Mouse (Mus musculus) embryo, embryonic 10.5 days (tissue): ENCODE measurements around the gene Mkln1.
A peak's percentile ranks its signal among the peaks of the same experiment; 100 is the strongest.

Source experiments
- DNase-seq: peaks from one replicate; pipeline ENCODE4 v3.0.0-alpha.2; 2015; ENCODE audit warnings: low spot score

The Mkln1 gene

DNA sequence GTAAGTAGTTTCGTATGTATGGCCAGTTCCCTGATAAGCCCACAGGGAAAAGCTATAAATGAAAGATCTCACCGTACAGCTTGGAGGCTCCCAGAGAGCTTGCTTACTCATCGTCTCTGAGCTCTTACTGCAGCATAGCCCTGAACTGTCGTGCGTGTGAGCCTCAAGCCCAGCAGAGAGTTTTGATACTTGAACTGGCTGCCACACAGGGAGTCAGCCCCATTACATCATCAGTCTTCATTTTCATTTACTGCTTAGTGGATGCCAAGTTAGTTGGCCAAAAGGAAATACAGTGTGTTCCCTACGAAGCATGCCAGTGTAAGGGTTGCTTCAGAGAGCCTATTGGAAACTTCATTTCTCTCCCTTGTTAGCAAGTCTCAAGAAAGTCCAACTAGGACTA lies 115.2 kb downstream of the Mkln1 start:
- DNase-seq = no peak

- DNase-seq = no peak
These were observed 119.3 kb downstream of the Mkln1 start for GRCm38 (mm10) chr6:31517681-31518337.

DNA sequence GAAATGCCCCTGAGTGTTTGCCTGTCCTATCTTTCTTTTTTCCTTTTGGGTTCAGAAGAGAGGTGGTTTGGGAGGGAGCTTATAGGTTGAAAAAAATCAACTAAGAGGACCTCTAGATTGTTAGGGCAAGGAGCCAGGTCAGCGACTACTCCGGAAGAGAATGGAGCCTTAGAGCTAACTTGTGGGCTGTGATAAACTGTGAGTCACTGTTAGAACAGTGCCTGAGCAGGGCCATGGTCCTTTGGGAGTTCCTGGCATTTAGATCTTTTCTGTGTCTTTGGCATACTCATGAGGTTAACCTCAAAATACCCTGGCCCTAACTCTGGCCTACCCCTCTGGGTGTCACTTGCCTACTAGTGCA lies 119.8 kb downstream of the Mkln1 start:
- no peak for DNase-seq

DNA sequence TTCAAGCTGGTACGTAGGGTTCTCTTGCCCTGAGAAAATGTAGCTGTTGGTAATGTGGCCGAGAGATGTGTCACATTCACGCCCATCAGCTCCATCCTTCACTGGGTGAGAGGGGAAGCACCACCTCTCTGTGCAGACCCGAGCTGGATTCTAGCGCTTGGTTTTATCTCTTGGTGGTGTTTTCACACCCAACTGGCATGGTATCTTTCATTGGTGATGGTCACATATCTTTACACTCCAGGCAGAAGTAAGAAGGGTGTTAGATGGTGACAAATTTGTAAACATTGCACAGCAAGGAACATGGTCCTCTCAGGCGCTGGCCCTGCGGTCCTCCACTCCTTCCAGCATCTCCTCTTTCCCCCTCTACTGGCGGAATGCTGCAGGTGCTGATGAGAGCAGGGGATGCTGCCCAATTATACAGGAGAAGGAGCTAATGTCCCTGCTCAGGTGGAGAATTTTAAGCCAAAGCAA lies 120.5 kb downstream of the Mkln1 start:
- DNase-seq = peak; percentile 52

GRCm38 (mm10) chr6:31520486-31521215 lies 122.1 kb downstream of the Mkln1 start:
- DNase-seq = no peak

- DNase-seq = no peak
These were observed 123.2 kb downstream of the Mkln1 start for GRCm38 (mm10) chr6:31521491-31522355.

DNA sequence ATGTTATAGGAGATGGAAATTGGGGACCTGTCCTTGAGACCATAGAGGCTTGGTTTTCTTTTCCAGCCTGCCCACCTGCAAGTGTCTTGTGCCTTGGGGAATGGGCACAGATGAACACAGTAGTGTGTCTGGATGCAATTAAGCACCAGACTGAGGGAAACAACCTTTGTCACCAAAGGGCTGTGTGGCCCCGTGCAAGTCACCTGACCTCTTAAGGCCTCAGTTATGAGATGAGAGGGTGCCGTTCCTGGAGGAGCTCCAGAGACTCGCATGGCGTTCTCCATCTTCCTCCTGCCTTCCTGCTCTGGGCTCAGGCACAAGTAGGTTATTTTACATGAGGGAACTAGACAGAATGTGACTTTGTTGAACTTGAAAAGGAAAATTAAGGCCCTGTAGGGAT lies 123.9 kb downstream of the Mkln1 start:
- DNase-seq = no peak

DNA sequence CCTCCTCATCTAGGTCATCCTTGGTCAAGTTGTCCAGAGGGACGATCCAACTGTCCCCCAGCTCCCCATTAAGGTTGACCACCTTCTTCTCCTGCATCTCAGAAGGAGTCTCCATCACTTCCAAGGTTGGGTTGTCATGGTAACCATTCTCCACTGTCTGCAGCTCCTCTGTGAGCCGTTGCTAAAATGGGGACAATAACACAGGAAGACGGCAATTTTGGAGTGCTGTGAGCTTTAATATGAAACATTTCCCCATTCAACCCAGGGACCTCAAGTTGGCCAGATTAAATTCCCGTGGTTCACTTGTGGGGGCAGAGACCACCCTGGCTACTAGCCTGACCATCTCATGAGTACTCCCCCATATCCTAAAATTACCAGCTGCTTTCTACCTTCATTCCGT lies 124.5 kb downstream of the Mkln1 start:
- no peak for DNase-seq

- DNase-seq = no peak
These were observed 125.1 kb downstream of the Mkln1 start for GRCm38 (mm10) chr6:31523657-31524056.

- no peak for DNase-seq
These were observed 125.6 kb downstream of the Mkln1 start for GRCm38 (mm10) chr6:31524121-31524520.

DNA sequence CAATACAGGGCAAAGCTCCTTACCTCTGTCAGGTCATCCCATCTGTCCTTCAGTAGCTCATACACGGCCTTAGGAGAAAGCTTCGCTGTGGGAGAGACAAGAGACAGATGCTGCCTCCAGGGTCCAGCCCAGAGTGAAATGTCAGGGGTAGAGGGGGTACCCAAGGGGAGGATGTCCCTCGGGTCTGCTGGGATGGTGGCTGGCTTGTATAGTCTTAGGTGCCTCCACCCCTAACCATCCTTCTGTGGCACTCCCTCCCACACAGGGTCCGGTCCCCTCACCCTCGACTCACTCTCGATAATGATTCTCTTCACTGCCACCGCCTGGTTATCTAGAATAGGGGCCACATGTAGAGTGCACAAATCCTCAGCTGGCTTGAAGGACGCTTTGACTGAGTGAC lies 126.1 kb downstream of the Mkln1 start:
- no peak for DNase-seq

GRCm38 (mm10) chr6:31525231-31525900 lies 126.8 kb downstream of the Mkln1 start:
- peak; percentile 84 for DNase-seq

- DNase-seq = no peak
These were observed 128.4 kb downstream of the Mkln1 start for GRCm38 (mm10) chr6:31526929-31527328.

DNA sequence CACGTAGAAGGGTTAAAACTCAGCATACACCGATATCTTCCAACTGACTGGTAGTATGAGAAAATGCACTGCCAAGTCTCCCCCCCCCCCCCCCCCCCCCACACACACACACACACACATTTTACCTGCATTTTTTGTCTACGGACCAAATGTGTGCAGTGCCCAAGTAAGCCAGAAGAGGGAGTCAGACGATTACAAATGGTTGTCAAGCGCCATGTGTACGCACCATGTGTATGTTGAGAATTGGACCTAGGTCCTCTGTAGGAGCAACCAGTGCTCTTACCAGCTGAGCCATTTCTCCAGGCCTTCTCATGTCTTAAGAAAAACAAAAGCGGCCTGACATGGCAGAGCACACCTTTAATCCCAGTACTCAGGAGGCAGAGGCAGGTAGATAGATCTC lies 129.4 kb downstream of the Mkln1 start:
- peak; percentile 80 for DNase-seq

- DNase-seq = no peak
These were observed 129.8 kb downstream of the Mkln1 start for GRCm38 (mm10) chr6:31528339-31528738.

GRCm38 (mm10) chr6:31531880-31532279 lies 133.3 kb downstream of the Mkln1 start:
- no peak for DNase-seq

GRCm38 (mm10) chr6:31534705-31535104 lies 136.2 kb downstream of the Mkln1 start:
- DNase-seq = no peak

GRCm38 (mm10) chr6:31537193-31537592 lies 138.7 kb downstream of the Mkln1 start:
- no peak for DNase-seq

DNA sequence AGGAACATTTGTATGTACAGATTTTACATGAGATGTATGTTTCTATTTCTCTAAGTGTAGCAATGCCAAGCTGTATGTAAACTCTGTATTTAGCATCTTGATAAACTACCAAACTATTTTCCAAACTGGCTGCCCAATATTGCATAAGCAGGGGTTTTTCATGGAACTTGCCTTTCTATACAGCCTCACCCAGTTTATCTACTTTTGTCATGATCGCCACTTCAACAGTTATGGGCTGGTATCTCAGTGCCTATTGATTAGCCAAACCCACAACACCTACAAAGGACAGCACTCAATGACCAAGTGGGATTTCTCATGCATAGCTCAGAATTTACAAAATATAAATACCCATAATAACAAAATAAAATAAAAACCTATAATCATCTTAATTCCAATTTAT lies 139.6 kb downstream of the Mkln1 start:
- DNase-seq = no peak

- DNase-seq = no peak
These were observed 141.5 kb downstream of the Mkln1 start for GRCm38 (mm10) chr6:31540018-31540417.

DNA sequence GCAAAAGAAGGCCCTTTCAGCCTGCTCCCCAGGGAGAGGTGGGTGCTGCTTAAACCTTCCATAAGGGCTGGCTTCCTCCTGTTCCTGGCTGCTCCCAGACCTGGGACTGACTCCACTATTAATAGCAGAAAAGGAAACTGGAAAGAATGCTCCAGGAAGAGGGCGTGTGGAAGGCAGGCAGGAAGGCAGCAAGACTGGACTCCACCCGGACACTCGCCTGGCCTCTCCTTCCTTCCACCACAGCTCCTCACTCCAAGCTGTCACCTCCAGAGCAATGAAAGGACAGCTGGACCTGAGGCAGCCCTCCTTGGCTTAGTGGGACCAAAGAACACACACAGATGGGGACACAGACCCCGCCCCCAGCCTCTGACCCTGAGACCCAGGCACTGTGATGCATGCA lies 145.8 kb downstream of the Mkln1 start:
- DNase-seq = no peak

GRCm38 (mm10) chr6:31549361-31550051 lies 151.0 kb downstream of the Mkln1 start:
- DNase-seq = no peak
